Mouse (Mus musculus) neural tube, embryonic 10.5 days (tissue): ENCODE results near the gene Ttll11.
A peak's percentile ranks its signal among the peaks of the same experiment; 100 is the strongest.

Experiments
- DNase-seq: peaks from one replicate; pipeline ENCODE4 v3.0.0-alpha.2; 2017; ENCODE audit warnings: low spot score; ENCODE audit errors: extremely low spot score

The Ttll11 gene

DNA sequence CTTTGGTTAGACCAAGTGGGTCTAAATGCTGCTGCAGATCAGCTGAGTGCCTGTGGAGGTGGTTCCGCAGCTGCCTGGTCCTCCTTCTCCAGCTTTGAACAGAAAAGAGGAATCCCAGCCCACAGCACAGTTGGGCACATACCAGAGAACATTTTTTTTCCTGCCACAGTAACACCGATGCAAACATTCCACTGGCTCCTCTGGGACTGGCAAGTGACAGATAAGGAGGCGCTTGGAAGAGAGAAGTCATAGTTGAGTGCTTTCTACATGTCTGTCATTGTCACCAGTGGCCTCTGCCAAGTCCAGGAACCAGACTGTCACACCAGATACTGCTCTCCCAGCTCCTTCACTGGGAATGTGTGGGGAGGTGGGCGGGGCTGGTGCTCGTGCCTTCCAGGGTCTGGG lies 204.1 kb downstream of the Ttll11 start:
- no peak for DNase-seq

DNA sequence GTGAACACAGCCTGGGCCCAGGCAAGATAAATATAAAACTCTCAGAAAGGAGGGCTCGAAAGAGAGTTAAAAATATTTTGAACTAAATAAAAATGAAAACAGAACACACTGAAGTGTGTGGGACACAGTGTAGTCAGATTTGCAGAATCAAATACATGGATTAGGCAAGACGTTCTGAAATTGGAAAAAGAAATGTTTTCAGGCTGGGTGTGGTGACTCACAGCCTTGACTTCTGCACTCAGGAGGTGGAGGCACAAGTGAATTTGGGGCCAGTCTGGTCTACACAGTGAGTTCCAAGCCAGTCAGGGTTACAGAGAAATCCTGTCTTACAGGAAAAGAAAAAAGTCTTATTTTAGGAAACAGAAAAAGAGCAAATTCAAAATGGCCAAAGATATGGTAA lies 209.2 kb downstream of the Ttll11 start:
- no peak for DNase-seq

DNA sequence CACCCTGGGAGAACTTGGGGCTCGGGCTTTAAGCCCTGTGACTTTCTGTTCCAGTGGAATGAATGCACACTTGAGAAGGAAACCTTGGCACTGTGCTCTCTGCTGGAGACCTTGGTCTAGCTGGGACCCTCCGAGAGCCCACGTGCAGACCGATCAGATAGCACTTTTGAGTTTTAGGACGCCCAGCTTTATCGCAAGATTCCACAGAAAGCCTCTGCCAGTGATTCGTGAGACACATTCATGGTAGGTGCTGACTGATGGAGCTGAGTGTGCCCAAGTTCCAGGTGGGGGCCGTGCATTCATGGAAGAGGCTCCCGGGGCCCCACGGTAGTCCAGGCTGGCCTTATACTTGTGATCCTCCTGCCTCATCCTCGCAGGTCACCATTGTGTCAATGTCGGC lies 210.3 kb downstream of the Ttll11 start:
- DNase-seq, result no peak

DNA sequence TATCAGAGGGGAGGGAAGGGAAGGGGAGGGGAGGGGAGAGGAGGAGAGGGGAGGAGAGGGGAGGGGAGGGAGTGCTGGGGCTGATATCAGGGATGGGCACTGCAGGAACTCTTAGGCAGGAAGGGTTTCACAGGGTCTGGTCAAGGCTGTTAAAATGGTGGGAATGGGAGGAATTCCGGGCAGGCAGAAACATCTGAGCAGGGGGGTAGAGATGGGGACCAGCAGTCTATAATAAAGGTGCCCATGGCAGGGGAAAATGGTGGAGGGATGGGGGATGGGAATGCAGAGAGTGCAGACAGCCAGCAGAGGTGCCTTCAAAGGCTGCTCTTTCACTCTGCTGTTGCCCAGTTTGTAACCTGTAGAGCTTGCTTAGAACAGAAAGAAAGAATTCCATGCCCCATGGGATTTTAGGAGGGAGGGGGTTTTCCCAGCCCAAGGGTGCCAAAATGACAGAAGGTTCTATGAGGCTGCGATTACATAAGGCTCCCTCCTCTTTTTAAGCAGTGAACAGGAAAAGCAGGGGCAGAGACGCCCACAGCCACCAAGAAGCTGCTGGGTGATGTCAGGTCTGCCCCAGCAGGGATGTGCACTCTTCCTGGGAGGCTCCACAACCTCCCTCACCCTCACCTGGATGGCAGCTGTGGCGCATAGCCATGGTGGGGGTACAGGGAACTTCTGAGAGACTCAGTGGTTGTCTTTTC lies 211.0 kb downstream of the Ttll11 start:
- DNase-seq, result no peak

DNA sequence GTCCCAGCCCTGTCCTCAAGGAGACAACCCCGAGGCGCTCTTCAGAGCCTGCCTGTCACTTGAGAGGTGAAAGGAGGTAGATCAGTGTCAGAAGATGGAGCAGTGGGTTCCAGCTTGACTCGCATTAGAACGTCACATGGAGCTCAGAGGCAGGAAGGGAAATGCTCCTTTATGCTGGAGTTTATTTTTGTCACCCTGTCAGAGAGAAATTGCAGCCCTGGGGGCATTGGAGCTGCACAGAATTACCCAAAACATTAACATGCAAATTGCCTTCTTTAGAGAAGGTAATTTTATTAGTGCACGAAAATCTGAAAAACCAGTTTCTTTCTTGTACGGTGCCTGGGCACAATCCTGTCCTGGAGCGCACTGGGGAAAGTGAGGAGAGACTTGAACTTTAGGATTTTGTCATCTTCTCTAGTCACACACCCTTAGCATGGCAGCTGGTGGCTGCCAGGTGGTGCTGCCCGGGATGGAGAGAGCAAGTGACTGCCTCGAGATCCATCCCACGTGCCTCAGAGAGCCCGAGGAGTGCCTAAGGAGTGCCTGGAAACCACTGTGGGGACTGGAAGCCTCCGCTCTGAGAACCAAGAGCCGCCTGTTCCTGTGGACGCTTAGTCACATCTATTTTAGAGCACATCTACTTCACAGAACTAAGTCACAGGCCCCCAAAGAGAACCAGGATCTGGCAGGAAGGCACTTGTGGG lies 211.7 kb downstream of the Ttll11 start:
- DNase-seq, result no peak

DNA sequence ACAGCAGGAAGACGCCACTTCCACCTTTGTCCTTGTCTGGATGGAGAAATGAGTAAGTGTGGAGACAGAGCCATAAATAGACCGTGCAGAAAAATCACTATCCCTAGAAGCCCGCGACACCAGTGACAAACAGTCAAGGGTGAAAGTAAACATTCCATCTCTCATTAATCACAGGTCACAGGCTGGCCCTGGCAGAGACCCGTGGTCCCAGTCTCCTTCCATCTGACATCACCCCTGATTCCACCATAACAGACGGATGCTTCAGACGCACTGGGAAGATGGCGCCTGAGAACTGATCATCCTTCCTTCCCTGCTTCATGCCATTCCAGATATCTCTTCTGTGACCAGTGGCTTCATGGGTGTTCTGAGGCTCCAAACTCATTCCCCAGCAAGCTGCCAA lies 215.4 kb downstream of the Ttll11 start:
- no peak for DNase-seq

DNA sequence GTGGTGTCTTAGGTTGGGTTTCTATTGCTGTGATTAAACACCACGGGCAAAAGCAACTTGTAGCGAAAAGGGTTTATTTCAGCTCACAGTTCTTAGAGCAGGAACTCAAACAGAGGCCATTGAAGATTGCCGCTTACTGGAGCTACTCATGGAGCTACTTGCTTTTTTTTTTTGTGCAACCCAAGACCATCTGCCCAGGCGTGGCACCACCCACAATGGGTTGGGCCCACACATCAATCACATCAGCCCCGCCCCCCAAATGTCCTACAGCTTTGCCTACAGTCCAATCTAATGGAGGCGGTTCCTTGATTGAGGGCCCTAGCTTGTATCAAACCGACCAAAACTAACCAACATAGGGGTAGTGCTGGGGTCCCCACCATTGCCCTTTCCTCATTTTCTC lies 215.9 kb downstream of the Ttll11 start:
- DNase-seq, result no peak

DNA sequence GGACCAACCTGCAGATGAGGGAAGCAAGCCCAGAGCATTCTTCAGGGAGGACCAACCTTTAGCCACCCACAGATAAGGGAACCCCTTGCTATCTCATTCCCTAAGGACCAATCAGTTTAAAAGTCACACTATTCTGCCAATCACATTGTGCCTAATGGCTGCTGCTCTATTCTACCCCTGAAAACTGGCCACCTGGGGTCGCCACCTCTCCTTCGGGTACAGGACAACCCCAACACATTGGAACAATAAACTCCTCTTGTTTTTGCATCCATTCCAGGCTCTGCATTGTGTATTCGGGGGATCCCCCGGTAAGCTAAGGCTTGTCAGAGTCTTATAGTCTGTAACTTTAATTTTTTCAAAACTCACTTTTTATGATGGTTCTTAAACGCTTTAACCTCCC lies 218.3 kb downstream of the Ttll11 start:
- no peak for DNase-seq

DNA sequence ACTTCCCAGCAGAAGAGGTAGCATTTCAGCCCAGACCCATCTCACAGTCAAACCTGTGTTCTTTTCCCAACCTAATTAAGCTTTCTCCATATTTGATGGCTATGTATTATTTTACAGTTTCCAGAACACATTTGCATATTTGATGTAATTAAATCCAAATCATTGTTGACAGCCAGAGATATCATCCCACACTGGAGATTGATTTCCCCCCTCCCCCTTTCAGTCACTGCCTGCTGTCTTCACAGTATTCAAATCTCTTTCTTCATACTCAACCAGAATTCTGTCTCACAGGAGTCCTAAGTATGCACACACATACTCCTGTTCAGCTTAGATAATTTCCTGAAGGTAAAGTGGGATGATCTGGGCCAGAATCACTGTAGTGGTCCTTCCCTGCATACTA lies 218.8 kb downstream of the Ttll11 start:
- DNase-seq, result no peak

DNA sequence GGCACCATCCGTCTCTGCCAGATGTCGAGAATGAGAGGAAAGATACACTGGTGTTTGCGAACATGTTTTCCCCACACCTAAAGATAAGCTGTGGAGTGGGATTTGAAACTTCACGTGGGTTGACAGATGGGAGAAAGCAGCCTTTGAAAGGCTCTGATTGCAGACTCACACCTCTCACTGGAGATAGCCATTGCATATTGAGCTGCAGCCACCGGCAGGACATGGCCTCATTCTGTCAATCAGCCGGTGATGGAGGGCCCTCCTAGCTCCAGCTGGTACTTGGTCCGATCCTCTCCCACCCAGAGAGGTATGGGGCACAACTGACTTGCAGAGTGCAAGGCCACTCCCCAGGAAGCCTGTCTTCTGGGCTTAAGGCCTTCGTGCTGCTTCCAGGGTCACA lies 219.4 kb downstream of the Ttll11 start:
- no peak for DNase-seq

DNA sequence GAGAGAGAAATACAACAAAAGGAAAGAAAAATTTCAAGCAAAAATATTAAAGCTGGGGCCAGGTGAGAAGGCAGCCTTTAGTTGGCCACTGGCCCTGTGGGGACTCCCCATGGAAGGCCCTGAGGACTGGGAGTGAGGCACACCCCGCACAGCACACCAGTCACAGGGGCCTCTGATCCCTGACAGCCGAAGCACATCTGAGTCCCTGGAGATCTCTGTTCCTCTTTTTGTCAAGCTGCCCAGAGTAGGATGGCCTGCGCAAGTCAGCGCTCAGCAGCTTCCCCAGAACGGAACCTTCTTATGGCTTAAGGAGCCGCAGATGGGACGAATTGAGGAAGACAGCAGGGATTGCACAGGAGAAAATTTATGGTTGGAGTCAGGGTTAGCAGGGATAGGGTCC lies 223.2 kb downstream of the Ttll11 start:
- DNase-seq, result no peak

DNA sequence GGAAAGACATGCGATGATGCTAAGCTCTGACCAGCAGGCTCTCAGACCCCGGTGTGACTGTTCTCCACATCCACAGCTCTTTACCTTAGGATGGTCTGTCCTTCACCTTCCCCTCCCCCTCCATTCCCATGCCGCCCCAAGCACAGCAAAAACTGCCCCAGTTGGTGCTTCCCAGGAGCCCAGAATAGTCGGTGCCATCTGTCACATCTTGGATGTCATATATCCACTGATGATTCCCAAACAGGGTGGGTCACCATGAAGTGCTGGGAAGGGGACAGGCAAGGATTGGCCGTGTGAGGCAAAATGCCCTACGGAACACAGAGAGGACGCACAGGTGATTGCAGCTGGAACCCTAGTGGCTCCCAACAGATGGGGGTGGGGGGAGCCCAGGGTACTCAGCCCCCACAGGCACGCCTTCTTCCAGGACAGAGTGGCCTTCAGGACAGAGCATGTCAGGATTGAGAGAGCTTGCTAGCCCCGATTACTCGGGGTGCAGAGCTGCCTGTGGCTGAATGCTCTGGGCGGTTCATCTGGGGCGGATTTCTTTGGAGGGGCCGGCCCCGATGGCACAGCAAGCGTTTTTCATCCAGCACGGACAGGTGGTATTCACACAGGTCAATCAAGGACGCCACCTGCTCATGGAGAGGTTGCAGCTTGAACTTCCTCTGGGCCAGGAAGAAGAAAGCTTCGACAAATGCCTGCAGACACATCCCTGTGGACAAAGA lies 227.8 kb downstream of the Ttll11 start:
- no peak for DNase-seq

DNA sequence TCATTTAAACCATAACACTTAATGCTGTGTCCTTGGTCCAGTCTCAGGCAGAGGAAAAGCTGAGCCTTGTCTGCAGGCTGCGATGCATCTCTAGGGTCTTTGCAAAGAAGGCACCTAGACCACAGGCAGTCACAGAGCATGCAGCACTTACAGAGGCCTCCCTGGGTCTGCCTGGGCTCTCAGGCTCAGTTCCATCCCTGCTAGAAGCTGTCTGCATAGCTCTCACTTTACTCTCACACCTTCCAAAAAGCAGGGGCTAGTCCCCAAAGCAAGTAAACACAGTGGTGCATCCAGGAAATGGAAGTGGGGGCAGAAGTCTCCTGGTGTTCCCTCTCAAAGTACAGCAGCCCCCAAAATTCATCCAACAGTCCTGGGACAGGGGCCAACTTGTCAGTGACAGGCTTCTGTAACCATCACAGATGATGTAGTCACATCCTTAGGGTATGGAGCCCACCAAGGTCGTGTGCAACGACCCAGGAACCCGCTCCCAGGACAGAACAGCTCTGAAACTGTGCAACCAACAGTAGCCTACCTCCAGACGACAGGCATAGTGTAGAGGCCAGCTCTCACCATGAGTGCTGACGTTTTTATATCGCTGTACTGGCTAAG lies 229.1 kb downstream of the Ttll11 start:
- no peak for DNase-seq

DNA sequence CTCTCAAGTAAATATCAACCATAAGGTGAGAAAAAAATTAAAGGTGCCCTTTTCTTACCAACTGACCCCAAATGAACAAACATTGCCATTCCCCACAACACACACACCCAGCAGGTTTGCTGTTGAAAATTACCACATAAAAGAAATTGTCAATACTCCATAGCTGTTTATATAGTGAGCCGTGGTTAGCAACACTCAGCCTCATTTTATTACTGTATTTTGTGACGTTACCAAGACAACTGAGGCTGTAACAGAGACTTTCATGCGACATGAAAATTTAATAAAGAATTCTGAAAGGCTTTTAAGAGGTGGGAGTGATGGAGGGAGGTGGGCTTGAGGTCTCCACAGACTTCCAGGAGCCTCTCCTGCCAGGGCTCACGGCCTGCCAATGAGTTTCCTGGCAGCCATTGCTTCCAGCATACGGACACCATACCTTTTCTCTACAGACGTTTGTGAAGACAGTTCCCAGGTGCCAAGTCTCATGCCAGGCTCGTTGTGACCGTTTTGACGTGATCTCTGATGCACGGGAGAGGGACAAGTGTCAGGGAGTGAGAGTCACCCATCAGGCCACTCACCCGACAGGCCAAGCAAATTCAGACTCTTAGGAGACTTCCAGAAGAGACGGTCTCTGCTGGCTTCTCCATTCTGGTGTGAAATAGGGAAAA lies 232.2 kb downstream of the Ttll11 start:
- DNase-seq, result no peak

DNA sequence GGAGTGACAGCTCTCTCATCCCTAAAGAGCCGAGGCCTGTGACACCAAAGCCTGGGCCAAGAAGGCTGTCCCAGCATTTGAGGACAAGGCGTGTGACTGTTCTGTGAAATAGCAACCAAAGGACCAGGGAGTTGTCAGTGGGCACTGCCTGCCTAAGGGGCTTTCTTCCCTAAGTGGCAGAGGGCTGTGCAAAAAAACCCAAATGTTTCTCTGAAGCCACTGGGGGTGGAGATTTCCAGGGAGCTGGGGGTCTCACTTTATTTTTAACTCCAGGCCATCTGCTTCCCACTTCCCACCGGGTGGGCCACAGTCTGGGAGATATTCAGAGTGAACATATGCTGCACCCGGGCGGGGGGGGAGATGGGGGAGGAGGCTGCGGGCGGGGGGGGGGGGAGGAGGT lies 233.1 kb downstream of the Ttll11 start:
- no peak for DNase-seq

DNA sequence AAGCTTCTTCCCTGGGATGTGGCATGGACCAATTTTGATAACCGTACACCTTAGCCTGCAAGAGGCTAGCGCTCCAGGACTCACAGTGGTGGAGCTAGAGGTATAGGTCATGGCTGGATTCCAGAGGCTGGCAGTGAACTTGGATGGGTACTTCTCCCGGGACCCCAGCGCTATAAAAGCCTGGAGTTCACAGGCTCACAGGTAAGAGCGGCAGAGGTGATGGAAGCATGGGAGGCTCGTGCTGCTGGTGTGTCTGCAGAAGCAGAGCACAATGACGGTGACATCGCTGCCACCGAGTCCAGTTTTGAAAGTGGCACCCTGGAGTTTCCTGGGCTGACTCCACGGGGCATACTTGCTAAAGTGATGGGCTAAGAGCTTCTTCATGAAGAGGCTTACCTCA lies 233.8 kb downstream of the Ttll11 start:
- no peak for DNase-seq

DNA sequence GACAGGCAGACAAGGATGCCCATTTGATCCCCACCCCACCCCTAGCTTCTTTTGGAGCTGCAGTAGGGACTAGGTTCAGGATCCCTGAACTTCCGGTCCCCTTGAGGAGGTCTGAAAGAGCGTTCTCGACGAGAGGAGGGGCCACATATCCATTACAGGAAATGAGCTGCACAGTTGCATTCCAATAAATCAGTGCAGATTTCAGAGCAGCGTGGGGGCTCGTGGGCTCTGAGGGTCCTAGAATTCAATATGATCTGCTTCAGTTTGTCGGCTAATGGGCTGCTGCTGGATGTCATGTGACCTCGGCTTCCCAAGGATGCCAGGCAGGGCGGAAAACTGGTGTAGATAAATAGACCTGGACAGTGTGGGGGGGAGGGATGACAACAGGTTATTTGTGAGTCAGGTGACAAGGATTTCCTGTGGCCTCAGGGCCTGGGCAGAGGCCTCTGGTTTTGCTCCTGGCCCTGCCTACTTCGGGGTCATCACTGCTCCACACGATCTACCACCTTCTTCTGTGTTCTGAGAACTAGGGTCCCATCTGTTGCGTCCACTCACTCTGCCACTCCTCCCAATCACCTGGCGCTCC lies 240.0 kb downstream of the Ttll11 start:
- peak; percentile 26 for DNase-seq

DNA sequence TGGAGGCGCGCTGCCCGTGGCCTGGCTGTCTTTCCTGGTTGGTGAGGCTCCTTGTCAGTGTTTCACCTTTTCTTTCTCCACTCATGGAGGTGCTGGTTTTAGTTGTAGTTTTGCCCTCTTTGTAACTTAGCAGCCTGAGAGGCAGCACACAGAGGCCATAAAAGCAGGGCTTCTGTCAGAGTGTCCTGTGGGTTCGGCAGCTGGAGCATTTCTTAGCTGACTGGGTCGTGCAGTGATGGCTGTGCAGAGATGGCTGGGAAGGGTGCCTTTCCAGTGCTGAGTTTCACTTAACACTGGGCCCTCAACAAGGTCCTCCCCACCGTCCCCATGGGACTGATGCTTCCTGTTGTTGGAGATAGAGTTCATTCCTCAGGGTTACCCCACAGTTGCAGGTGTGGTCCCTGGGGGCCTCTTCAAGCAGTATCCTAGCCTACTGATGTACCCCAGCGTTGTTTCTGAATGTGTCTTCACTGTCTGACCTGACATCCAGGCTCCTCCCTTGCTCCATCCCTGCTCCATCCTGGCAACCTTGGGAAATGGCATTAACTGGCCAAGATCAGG lies 242.2 kb downstream of the Ttll11 start:
- DNase-seq, result no peak

DNA sequence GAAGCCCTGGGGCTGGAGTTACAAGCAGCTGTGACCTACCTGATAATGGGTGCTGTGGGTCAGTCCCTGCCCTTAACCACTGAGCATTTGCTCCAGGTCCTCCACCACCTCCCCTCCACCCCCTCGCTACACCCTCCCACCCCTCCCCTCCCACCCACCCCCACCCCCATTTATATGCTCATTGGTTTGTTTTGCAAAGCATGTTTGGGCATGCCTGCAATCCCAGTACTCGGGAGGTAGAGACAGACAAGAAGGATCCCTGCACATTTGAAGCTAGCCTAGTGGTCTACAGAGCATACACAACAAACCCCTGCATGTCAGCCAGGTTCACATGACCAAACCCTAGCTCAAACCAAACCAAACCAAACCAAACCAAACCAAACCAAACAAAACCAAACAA lies 243.7 kb downstream of the Ttll11 start:
- DNase-seq, result no peak

DNA sequence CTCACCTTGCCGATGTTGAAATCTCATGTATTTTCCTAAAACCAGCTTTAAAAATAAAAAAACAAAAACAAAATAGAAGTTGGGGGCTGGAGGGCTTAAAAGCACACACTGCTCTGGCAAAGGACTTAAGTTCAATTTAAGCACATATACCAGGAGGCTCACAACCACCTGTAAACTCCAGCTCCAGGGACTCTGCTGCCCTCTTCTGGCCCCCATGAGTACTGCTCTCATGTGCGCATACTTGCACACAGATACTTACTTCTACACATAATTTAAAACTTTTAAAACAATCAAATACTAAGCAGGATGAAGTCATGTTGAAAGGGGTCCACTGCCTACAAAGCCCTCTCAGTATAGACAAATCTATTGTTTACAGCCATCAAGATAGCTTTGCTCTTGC lies 244.7 kb downstream of the Ttll11 start:
- DNase-seq, result no peak
